Mouse (Mus musculus): Measurements from ENCODE around the gene Phactr2. TPM values are rescaled to one million over a fixed set of nuclear protein-coding genes. Genes with fewer than 3 reads are reported as not detected.

Gene Phactr2
- polyA plus RNA-seq, 1 experiment from 2014 or later: 41.5 TPM

DNA sequence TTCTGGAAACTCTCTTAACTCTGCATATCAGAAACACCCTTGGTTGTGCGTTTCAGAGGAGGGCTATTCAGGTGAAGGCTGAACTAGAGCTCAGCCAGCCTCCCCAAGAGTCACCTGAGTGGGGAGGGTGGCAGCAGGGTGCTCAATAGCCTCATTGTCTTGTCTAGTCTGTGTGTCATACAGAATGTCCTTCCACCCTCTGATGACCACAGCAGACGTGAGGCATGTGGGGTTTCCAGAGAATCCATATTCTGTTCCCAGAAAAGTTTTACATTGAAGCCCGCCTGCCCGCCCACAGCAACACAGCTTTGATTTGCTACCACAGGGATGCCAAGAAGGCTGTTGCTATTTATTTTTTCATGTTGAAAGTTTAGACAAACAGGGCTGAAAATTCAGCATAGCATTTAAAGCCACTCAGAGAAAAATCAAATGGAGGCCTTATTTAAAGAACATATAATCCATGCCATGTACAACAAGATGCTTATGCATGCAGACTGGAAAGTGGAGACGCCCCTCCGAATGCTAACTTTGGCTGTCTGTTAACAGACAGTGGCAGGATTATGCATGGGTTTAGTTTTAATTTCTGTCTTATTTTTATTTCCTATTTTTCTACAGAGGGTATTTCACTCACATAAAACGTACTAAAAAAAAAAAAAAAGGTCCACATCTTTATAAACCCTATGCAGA lies 248.7 kb downstream of the Phactr2 start:
- no peaks in the 10 kb centered on the region for H3K27me3 ChIP-seq (ENCODE audit: control insufficient read depth, insufficient read depth, low read length)
- 90% methylated on average over 7 of the region's 7 CpGs for WGBS
- H3K4me3 ChIP-seq (ENCODE audit: low read length): no peak overlapping the region
- no peak for ATAC-seq (ENCODE audit: low FRiP score, low TSS enrichment)
- H3K27ac ChIP-seq (ENCODE audit: low read depth, low read length): no peak overlapping the region
- no peaks in the 10 kb centered on the region for H3K9me3 ChIP-seq (ENCODE audit: control insufficient read depth, low read length)
- no peak overlapping the region for H3K4me2 ChIP-seq (replicated peaks; ENCODE audit: low read depth, low read length)
- no peaks in the 10 kb centered on the region for H3K4me1 ChIP-seq (ENCODE audit: control insufficient read depth, insufficient read depth, low read length)
- no peak overlapping the region for H3K9ac ChIP-seq (ENCODE audit: low read depth, low read length)
- peaks cover 11% of the 10 kb centered on the region; the same call in 1 of the 2 replicates for H3K36me3 ChIP-seq (ENCODE audit: control insufficient read depth, insufficient read depth, low read length)

GRCm38 (mm10) chr10:13222135-13222534 lies 252.1 kb downstream of the Phactr2 start:
- Histone ChIP-seq H3K4me2 (replicated peaks; ENCODE audit: low read depth, low read length) (no peak overlapping the region), H3K4me3 (ENCODE audit: low read length) (no peak overlapping the region), H3K4me1 (ENCODE audit: control insufficient read depth, insufficient read depth, low read length) (no peaks in the 10 kb centered on the region), H3K27ac (ENCODE audit: low read depth, low read length) (no peak overlapping the region), H3K9ac (ENCODE audit: low read depth, low read length) (no peak overlapping the region), H3K9me3 (ENCODE audit: control insufficient read depth, low read length) (no peaks in the 10 kb centered on the region), H3K36me3 (ENCODE audit: control insufficient read depth, insufficient read depth, low read length) (0 out of 2 replicates have a peak, but pooled peaks cover 5% of the 10 kb centered on the region), H3K27me3 (ENCODE audit: control insufficient read depth, insufficient read depth, low read length) (no peaks in the 10 kb centered on the region)
- ATAC-seq (ENCODE audit: low FRiP score, low TSS enrichment): no peak
- 77% methylated on average over 3 of the region's 3 CpGs for WGBS

- no peak for ATAC-seq (ENCODE audit: low FRiP score, low TSS enrichment)
These were observed 254.2 kb downstream of the Phactr2 start for GRCm38 (mm10) chr10:13220061-13220460.

DNA sequence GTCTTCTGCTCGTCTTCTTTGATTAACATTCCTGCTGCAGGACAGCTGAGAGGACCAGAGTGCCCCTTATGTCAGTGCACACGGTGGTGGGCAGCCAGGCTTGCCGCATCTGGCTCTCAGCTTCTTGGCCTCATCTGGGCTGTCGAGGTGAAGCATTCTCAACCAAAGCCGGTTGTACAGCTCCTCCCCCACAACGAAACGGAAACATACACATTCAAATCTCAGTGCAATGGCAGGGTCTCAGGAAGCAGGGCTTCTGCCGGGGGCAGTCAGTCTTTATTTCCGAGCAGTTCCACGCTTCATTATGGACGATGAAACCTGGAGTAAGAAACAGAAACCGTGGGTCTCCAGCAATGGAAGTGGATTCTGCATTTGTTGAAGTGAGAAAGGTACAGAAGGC lies 260.3 kb downstream of the Phactr2 start:
- no peak overlapping the region for H3K27ac ChIP-seq (ENCODE audit: low read depth, low read length)
- H3K4me3 ChIP-seq (ENCODE audit: low read length): no peak overlapping the region
- ATAC-seq (ENCODE audit: low FRiP score, low TSS enrichment): no peak
- H3K9me3 ChIP-seq (ENCODE audit: control insufficient read depth, low read length): no peaks in the 10 kb centered on the region
- H3K4me1 ChIP-seq (ENCODE audit: control insufficient read depth, insufficient read depth, low read length): no peaks in the 10 kb centered on the region
- WGBS: 67% methylated on average over 12 of the region's 12 CpGs
- no peak overlapping the region for H3K4me2 ChIP-seq (replicated peaks; ENCODE audit: low read depth, low read length)
- H3K27me3 ChIP-seq (ENCODE audit: control insufficient read depth, insufficient read depth, low read length): no peaks in the 10 kb centered on the region
- H3K36me3 ChIP-seq (ENCODE audit: control insufficient read depth, insufficient read depth, low read length): no peaks in the 10 kb centered on the region
- no peak overlapping the region for H3K9ac ChIP-seq (ENCODE audit: low read depth, low read length)

More at GRCm38 (mm10) chr10:13220061-13220460, 254.2 kb downstream of the Phactr2 start:
- 0 out of 2 replicates have a peak, but pooled peaks cover 5% of the 10 kb centered on the region for H3K36me3 ChIP-seq (ENCODE audit: control insufficient read depth, insufficient read depth, low read length)
- no peaks in the 10 kb centered on the region for H3K27me3 ChIP-seq (ENCODE audit: control insufficient read depth, insufficient read depth, low read length)
- H3K9ac ChIP-seq (ENCODE audit: low read depth, low read length): no peak overlapping the region
- no peak overlapping the region for H3K4me3 ChIP-seq (ENCODE audit: low read length)
- H3K4me2 ChIP-seq (replicated peaks; ENCODE audit: low read depth, low read length): no peak overlapping the region
- no peak overlapping the region for H3K27ac ChIP-seq (ENCODE audit: low read depth, low read length)
- no peaks in the 10 kb centered on the region for H3K4me1 ChIP-seq (ENCODE audit: control insufficient read depth, insufficient read depth, low read length)
- 40% methylated on average over 1 of the region's 1 CpGs for WGBS
- no peaks in the 10 kb centered on the region for H3K9me3 ChIP-seq (ENCODE audit: control insufficient read depth, low read length)

GRCm38 (mm10) chr10:13212829-13213228 lies 261.4 kb downstream of the Phactr2 start:
- no peaks in the 10 kb centered on the region for H3K4me1 ChIP-seq (ENCODE audit: control insufficient read depth, insufficient read depth, low read length)
- WGBS: 59% methylated on average over 6 of the region's 6 CpGs
- H3K36me3 ChIP-seq (ENCODE audit: control insufficient read depth, insufficient read depth, low read length): no peaks in the 10 kb centered on the region
- no peak for ATAC-seq (ENCODE audit: low FRiP score, low TSS enrichment)
- no peak overlapping the region for H3K4me2 ChIP-seq (replicated peaks; ENCODE audit: low read depth, low read length)
- no peak overlapping the region for H3K4me3 ChIP-seq (ENCODE audit: low read length)
- no peaks in the 10 kb centered on the region for H3K9me3 ChIP-seq (ENCODE audit: control insufficient read depth, low read length)
- H3K27me3 ChIP-seq (ENCODE audit: control insufficient read depth, insufficient read depth, low read length): no peaks in the 10 kb centered on the region
- no peak overlapping the region for H3K27ac ChIP-seq (ENCODE audit: low read depth, low read length)
- no peak overlapping the region for H3K9ac ChIP-seq (ENCODE audit: low read depth, low read length)

DNA sequence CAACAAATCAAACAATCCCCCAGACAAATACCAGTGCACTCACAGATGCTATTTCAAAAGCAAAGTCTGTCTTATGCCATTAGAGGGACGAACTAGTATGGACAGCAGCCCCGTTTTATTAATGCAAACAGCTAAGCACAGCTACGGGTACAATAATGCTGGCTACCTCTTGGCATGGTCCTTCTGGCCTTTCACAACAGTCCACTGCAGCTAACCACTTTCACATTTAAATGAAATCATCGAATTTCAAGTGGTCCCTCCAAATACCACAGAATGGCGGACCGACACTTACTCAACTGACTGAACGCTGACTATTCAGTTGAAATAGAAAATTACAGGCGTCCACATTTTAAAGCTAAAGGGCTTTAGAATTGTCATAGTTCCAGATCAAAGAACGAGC lies 261.9 kb downstream of the Phactr2 start:
- ATAC-seq (ENCODE audit: low FRiP score, low TSS enrichment): no peak
- Histone ChIP-seq H3K9me3 (ENCODE audit: control insufficient read depth, low read length) (no peaks in the 10 kb centered on the region), H3K4me2 (replicated peaks; ENCODE audit: low read depth, low read length) (no peak overlapping the region), H3K9ac (ENCODE audit: low read depth, low read length) (no peak overlapping the region), H3K36me3 (ENCODE audit: control insufficient read depth, insufficient read depth, low read length) (no peaks in the 10 kb centered on the region), H3K27me3 (ENCODE audit: control insufficient read depth, insufficient read depth, low read length) (no peaks in the 10 kb centered on the region), H3K27ac (ENCODE audit: low read depth, low read length) (no peak overlapping the region), H3K4me3 (ENCODE audit: low read length) (no peak overlapping the region), H3K4me1 (ENCODE audit: control insufficient read depth, insufficient read depth, low read length) (no peaks in the 10 kb centered on the region)
- 85% methylated on average over 9 of the region's 9 CpGs for WGBS

GRCm38 (mm10) chr10:13209930-13210637 lies 264.1 kb downstream of the Phactr2 start:
- Histone ChIP-seq H3K4me1 (ENCODE audit: control insufficient read depth, insufficient read depth, low read length) (no peaks in the 10 kb centered on the region), H3K27ac (ENCODE audit: low read depth, low read length) (0 out of 2 replicates have a peak overlapping the region, but pooled peaks have one; percentile 49), H3K4me2 (replicated peaks; ENCODE audit: low read depth, low read length) (no peak overlapping the region), H3K36me3 (ENCODE audit: control insufficient read depth, insufficient read depth, low read length) (no peaks in the 10 kb centered on the region), H3K9me3 (ENCODE audit: control insufficient read depth, low read length) (no peaks in the 10 kb centered on the region), H3K4me3 (ENCODE audit: low read length) (no peak overlapping the region), H3K27me3 (ENCODE audit: control insufficient read depth, insufficient read depth, low read length) (no peaks in the 10 kb centered on the region), H3K9ac (ENCODE audit: low read depth, low read length) (no peak overlapping the region)
- WGBS: 58% methylated on average over 8 of the region's 8 CpGs
- peak; percentile 39; the same call in 1 of the 2 replicates for ATAC-seq (ENCODE audit: low FRiP score, low TSS enrichment)

DNA sequence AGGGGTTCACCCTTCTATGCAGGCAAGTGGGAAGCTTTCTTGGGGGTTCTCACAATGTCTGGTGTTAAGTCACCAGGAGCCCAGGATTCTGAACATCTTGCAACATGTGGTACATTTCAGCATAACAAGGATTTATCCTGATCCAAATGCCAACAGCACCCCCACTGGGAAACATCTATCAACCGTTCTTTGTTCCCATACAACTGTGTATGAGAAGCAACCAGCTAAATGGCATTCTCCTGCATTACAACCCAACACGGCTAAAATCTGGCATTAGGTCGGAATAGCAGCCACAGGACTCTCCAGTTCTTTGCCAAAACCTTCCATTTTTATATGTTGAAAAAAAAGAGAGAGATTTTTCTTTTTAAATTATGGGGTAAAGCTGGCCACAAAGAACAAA lies 264.7 kb downstream of the Phactr2 start:
- Histone ChIP-seq H3K9ac (ENCODE audit: low read depth, low read length) (no peak overlapping the region), H3K9me3 (ENCODE audit: control insufficient read depth, low read length) (no peaks in the 10 kb centered on the region), H3K4me3 (ENCODE audit: low read length) (no peak overlapping the region), H3K27me3 (ENCODE audit: control insufficient read depth, insufficient read depth, low read length) (no peaks in the 10 kb centered on the region), H3K4me2 (replicated peaks; ENCODE audit: low read depth, low read length) (no peak overlapping the region), H3K36me3 (ENCODE audit: control insufficient read depth, insufficient read depth, low read length) (no peaks in the 10 kb centered on the region), H3K4me1 (ENCODE audit: control insufficient read depth, insufficient read depth, low read length) (no peaks in the 10 kb centered on the region), H3K27ac (ENCODE audit: low read depth, low read length) (no peak overlapping the region)
- WGBS: 82% methylated on average over 3 of the region's 3 CpGs
- ATAC-seq (ENCODE audit: low FRiP score, low TSS enrichment): no peak

- no peak for ATAC-seq (ENCODE audit: low FRiP score, low TSS enrichment)
- Histone ChIP-seq H3K27me3 (ENCODE audit: control insufficient read depth, insufficient read depth, low read length) (no peaks in the 10 kb centered on the region), H3K27ac (ENCODE audit: low read depth, low read length) (no peak overlapping the region), H3K36me3 (ENCODE audit: control insufficient read depth, insufficient read depth, low read length) (no peaks in the 10 kb centered on the region), H3K9ac (ENCODE audit: low read depth, low read length) (no peak overlapping the region), H3K4me3 (ENCODE audit: low read length) (no peak overlapping the region), H3K9me3 (ENCODE audit: control insufficient read depth, low read length) (no peaks in the 10 kb centered on the region), H3K4me1 (ENCODE audit: control insufficient read depth, insufficient read depth, low read length) (no peaks in the 10 kb centered on the region), H3K4me2 (replicated peaks; ENCODE audit: low read depth, low read length) (no peak overlapping the region)
- WGBS: 96% methylated on average over 4 of the region's 4 CpGs
These were observed 265.2 kb downstream of the Phactr2 start for GRCm38 (mm10) chr10:13209061-13209460.

Measured in kidney, embryonic 14.5 days (tissue).